Mouse (Mus musculus) heart, embryonic 13.5 days (tissue): ENCODE data around the gene Ndufa13. TPM values are rescaled to one million over a fixed set of nuclear protein-coding genes. Genes with fewer than 3 reads are reported as not detected.

Source experiments
- ATAC-seq: fragments of 200-750 bp; cut with Nextera tagmentation; 2 replicates; pipeline ENCODE4 v1.8.0; 2017; ENCODE audit warnings: moderate TSS enrichment; ENCODE audit not compliant: insufficient number of reproducible peaks, low FRiP score, low TSS enrichment; ENCODE audit errors: extremely low read depth
- H3K27ac ChIP-seq: fragments of 300-500 bp; sonication (generic); replicated peaks from 2 replicates; pipeline ENCODE4 v1.5.1; 2015; ENCODE audit warnings: moderate library complexity, mild to moderate bottlenecking, inconsistent platforms
- H3K27me3 ChIP-seq: fragments of 300-500 bp; sonication (generic); replicated peaks from 2 replicates; pipeline ENCODE4 v1.6.1; 2015; ENCODE audit warnings: mild to moderate bottlenecking, inconsistent platforms
- H3K36me3 ChIP-seq: fragments of 300-500 bp; sonication (generic); 2 replicates; pipeline ENCODE4 v1.6.1; 2015; ENCODE audit warnings: mild to moderate bottlenecking, inconsistent platforms
- H3K4me1 ChIP-seq: fragments of 300-500 bp; sonication (generic); 2 replicates; pipeline ENCODE4 v1.6.1; 2015; ENCODE audit warnings: inconsistent platforms
- H3K4me2 ChIP-seq: fragments of 300-500 bp; sonication (generic); 2 replicates; pipeline ENCODE4 v1.6.1; 2015; ENCODE audit warnings: inconsistent platforms, mild to moderate bottlenecking, moderate library complexity
- H3K4me3 ChIP-seq: fragments of 300-500 bp; sonication (generic); 2 replicates; pipeline ENCODE4 v1.5.1; 2015; ENCODE audit warnings: moderate library complexity, mild to moderate bottlenecking, inconsistent platforms
- H3K9ac ChIP-seq: fragments of 300-500 bp; sonication (generic); 2 replicates; pipeline ENCODE4 v1.6.1; 2015; ENCODE audit warnings: inconsistent platforms, mild to moderate bottlenecking, moderate library complexity
- H3K9me3 ChIP-seq: fragments of 300-500 bp; sonication (generic); 2 replicates; pipeline ENCODE4 v1.6.1; 2016; ENCODE audit warnings: inconsistent platforms
- WGBS: fragments of 180-500 bp; shearing (Covaris S2); methylation state at CpG from one replicate; pipeline ENCODE4 v1.1.7; 2015; ENCODE audit warnings: mixed read lengths; 5-methylcytosine and 5-hydroxymethylcytosine counted together
- polyA plus RNA-seq: library from polyadenylated mRNA; unstranded; fragments of >200 nt; fragmentation: Nextera tagmentation; extraction: Ambion mirVana; gene quantifications from 2 replicates; pipeline ENCODE4 v1.2.1, GENCODE M21; 2015

Ndufa13 gene
- polyA plus RNA-seq, 1 experiment from 2014 or later = 304 TPM

DNA sequence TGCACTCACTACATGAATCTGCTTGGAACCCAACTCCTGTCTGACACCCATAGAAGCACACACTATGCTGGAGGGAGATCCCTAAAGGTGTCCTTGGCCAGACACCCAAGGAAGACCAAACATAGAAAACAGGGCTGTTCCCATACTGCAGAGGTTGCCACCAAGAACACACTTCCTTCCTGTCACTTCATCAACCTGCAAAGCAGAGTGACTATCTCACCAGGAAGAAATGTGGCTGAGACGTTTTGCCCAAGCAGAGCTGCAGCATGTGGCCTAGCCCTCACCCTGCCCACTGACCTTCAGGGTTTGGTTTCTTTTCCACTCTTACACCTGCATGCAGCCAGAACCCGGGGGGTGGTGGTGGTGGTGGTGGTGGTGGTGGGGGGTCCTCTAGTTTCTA is 31.5 kb upstream of the Ndufa13 start:
- Histone ChIP-seq H3K27me3 (no peaks in the 10 kb centered on the region), H3K4me2 (no peak overlapping the region), H3K4me3 (no peak overlapping the region), H3K36me3 (peaks cover 38% of the 10 kb centered on the region), H3K9me3 (no peaks in the 10 kb centered on the region), H3K9ac (no peak overlapping the region), H3K4me1 (peaks cover 51% of the 10 kb centered on the region), H3K27ac (no peak overlapping the region)
- no peak for ATAC-seq
- WGBS = 49% methylated on average over 2 of the region's 2 CpGs

DNA sequence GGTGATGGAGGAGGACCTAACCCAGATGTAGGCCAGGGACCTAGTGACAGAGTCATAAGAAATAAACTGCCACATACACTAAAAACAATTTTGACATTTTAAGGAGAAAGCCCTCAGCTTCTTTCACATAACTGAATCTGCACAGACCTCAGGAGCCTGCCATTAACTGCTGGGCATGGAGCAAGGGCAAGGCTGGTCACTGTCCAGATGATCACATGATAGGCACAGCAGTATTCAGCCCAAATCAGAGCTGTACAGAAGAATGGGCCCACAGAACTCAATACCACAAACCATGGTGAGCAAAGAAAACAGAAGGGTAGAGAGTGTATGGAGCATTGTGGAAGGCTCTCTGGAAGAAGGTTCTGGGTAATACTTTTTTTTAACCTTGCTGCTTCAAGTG is 24.5 kb upstream of the Ndufa13 start:
- no peak for ATAC-seq
- Histone ChIP-seq H3K4me3 (no peak overlapping the region), H3K27me3 (no peaks in the 10 kb centered on the region), H3K27ac (no peak overlapping the region), H3K36me3 (peaks cover 23% of the 10 kb centered on the region), H3K9me3 (no peaks in the 10 kb centered on the region), H3K4me2 (no peak overlapping the region), H3K9ac (no peak overlapping the region), H3K4me1 (peaks cover 31% of the 10 kb centered on the region)

DNA sequence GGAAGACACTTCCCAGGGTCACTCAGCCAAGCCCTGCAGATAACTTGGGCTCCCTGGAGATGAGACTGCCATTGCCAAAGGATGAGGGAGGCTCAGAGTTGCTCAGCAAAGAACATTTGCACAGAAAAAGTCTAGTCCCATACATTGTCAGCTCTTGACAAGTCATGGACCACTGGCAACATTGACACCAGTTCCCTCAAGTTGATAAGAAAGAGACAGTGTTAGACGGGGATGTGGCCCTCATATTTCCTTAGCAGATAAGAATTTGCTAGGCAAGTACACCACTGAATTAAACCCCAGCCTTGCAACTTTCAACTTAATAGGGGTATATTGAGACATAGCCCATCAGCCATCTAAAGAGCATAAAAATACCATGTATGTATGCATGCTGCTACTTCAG is 21.6 kb upstream of the Ndufa13 start:
- H3K9me3 ChIP-seq = no peaks in the 10 kb centered on the region
- H3K36me3 ChIP-seq = peaks cover 20% of the 10 kb centered on the region; the same call in 1 of the 2 replicates
- H3K27me3 ChIP-seq = no peaks in the 10 kb centered on the region
- H3K9ac ChIP-seq = no peak overlapping the region
- ATAC-seq = no peak
- 30% methylated on average over 1 of the region's 1 CpGs for WGBS
- no peak overlapping the region for H3K4me3 ChIP-seq
- peaks cover 58% of the 10 kb centered on the region for H3K4me1 ChIP-seq
- H3K27ac ChIP-seq = no peak overlapping the region
- no peak overlapping the region for H3K4me2 ChIP-seq

DNA sequence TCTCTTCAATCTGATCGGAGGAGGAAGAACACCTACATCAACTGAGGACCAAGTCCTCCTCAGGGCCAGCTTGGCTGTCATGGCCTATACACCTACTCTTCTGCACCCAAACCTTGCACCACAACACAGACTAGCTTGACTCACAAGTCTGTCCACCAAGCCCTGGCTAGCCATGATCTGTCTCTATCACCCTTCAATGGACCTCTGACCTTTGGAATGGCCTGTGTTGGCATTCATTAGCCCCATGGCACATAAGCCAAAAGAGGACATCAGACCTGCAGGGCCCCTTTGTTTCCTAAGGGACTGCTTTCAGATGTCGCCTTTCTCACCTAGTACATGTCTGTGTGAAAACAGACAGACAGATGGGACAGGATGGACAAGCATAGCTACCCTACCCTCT is 18.8 kb upstream of the Ndufa13 start:
- H3K4me2 ChIP-seq = 0 out of 2 replicates have a peak overlapping the region, but pooled peaks have one; percentile 39
- H3K9ac ChIP-seq = peak overlapping the region; percentile 29; the same call in 1 of the 2 replicates
- H3K27me3 ChIP-seq = no peaks in the 10 kb centered on the region
- WGBS = 83% methylated on average over 2 of the region's 2 CpGs
- no peak overlapping the region for H3K4me3 ChIP-seq
- peaks cover 63% of the 10 kb centered on the region for H3K4me1 ChIP-seq
- ATAC-seq = no peak
- no peaks in the 10 kb centered on the region for H3K9me3 ChIP-seq
- H3K36me3 ChIP-seq = peaks cover 24% of the 10 kb centered on the region
- H3K27ac ChIP-seq = peak overlapping the region; percentile 64

DNA sequence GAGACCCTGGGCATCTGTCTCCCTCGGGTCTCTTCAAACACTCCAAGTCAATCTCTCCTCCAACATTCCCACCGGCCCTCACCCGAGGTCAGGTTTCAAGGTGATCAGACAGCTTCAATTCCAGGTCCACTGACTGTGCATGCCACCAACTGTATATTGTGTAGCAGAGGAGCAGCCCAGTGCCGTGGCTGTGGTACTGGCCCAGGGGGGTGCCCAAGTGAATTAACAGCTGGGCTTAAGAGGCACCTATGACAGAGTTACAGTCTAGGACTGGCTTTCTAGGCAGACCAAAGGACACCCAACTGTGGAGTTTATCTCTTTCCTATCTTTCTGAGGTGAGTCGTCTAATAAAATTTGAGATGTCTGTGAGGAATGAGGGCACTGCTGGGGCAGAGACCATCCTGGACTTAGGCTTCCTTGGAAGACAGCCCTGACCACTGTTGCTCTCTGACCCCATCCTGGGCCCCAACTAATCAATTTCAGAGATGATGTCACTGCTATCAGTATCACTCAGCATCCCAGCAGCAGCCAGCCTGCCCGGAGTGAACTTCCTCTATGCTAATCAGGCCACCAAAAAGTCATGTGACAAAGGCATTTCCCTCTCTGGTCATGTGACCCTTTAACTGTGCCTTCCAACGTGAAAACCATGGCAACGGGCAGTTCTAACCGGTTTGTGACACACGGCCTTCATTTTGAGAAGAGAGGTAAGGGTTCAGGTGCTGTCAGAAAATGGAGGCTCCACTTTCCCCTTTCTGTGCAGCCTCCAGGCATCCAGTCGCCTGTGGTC is 17.7 kb upstream of the Ndufa13 start:
- H3K27ac ChIP-seq = peak overlapping the region; percentile 64
- H3K4me3 ChIP-seq = no peak overlapping the region
- peaks cover 65% of the 10 kb centered on the region for H3K4me1 ChIP-seq
- no peak; the same call in 1 of the 2 replicates for ATAC-seq
- H3K36me3 ChIP-seq = peaks cover 27% of the 10 kb centered on the region
- no peaks in the 10 kb centered on the region for H3K9me3 ChIP-seq
- 38% methylated on average over 11 of the region's 11 CpGs for WGBS
- H3K27me3 ChIP-seq = no peaks in the 10 kb centered on the region
- peak overlapping the region; percentile 39 for H3K4me2 ChIP-seq
- peak overlapping the region; percentile 67; the same call in 1 of the 2 replicates for H3K9ac ChIP-seq

DNA sequence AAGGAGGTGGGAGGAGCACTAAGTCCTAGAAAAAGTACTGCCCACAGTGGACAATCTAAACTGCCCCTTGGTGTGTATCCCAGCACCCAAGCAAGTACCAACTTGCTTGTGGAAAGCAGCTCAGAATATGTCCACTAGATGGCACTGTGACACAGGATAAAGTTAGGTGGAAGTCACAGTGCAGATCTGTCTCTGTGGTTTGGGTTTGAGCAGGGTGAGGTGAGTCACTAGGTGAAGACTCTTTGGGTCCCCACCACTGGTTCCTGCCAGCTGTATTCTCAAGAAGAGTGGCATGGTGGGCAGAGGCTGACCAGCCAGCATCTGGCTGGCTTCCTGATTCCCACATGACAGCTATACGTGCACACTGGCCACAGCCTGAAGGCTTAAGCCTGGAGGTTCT is 16.7 kb upstream of the Ndufa13 start:
- Histone ChIP-seq H3K27ac (peak overlapping the region; percentile 46; the same call in 1 of the 2 replicates), H3K9ac (no peak overlapping the region), H3K9me3 (no peaks in the 10 kb centered on the region), H3K4me1 (peaks cover 69% of the 10 kb centered on the region), H3K4me3 (no peak overlapping the region), H3K27me3 (no peaks in the 10 kb centered on the region), H3K36me3 (peaks cover 38% of the 10 kb centered on the region), H3K4me2 (no peak overlapping the region)
- 82% methylated on average over 1 of the region's 1 CpGs for WGBS
- ATAC-seq = peak; percentile 11; the same call in 1 of the 2 replicates

DNA sequence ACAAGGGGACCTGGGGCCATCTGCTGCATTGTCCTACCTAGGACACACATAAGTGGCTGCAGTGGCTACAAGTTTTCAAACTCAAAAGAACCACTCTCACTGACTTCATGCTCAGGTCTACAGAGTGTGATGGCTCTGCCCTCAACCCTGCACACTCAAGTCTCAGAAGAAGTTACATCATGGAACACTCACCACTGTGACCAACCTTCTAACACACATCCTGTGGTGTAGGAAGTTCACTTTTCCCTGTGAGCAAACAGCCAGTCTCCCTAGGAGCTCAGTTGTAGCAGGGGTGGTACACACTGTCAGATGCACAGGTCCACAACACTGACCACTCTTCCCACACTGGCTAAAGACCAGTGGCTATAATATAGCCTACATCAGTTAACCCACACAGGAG is 16.1 kb upstream of the Ndufa13 start:
- H3K4me1 ChIP-seq = peaks cover 64% of the 10 kb centered on the region

DNA sequence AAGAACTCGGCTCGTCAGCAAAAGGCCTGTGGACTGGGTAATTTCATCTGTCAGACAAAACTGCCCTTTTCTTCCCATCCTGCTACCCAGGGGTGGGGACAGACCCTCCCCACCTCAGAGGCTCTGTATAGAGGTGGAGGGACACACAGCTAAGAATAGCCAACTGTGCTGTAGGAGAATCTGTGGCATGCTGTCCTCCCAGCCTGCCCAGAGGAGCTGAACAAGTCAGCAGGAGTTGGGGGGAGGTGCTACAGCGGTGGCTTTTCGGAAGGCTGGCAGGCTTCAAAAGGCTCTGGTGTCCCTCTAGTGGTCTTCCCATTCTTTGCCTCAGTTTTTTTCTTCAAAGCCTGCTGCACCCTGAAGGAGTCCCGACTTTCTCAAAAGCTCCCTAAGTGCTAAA is 13.4 kb upstream of the Ndufa13 start:
- WGBS = 19% methylated on average over 5 of the region's 5 CpGs
- Histone ChIP-seq H3K4me3 (no peak overlapping the region), H3K36me3 (peaks cover 70% of the 10 kb centered on the region), H3K27me3 (no peaks in the 10 kb centered on the region), H3K27ac (peak overlapping the region; percentile 87), H3K9me3 (no peaks in the 10 kb centered on the region), H3K4me1 (peaks cover 40% of the 10 kb centered on the region), H3K4me2 (no peak overlapping the region), H3K9ac (peak overlapping the region; percentile 70; the same call in 1 of the 2 replicates)
- peak; percentile 25; the same call in 1 of the 2 replicates for ATAC-seq

More for the DNA sequence above, 16.1 kb upstream of the Ndufa13 start:
- Histone ChIP-seq H3K9ac (no peak overlapping the region), H3K27ac (no peak overlapping the region), H3K9me3 (no peaks in the 10 kb centered on the region), H3K27me3 (no peaks in the 10 kb centered on the region), H3K4me2 (no peak overlapping the region), H3K36me3 (peaks cover 43% of the 10 kb centered on the region), H3K4me3 (no peak overlapping the region)
- no peak for ATAC-seq

DNA sequence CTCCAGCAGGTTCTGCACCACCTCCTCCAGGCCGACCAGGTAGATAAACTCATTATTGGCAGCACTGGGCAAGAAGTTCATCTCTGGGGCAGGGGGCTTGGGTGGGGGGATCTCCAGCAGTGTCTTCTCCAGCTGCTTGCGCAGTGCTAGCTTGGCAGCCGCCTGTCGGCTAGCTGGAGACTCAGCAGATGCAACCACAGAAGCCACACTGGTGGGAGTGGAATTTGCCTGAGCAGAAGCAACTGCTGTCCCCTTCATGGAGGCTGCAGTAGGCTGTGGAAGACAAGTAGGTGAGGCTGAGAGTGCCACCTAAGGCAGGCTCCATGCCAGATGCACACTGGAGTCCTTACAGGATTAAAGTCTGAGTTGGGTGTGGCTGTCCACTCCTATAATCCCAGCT is 12.2 kb upstream of the Ndufa13 start:
- peaks cover 83% of the 10 kb centered on the region for H3K36me3 ChIP-seq
- H3K27me3 ChIP-seq = no peaks in the 10 kb centered on the region
- H3K9ac ChIP-seq = peak overlapping the region; percentile 47
- H3K27ac ChIP-seq = peak overlapping the region; percentile 87
- peaks cover 27% of the 10 kb centered on the region for H3K4me1 ChIP-seq
- no peak overlapping the region for H3K4me3 ChIP-seq
- H3K9me3 ChIP-seq = no peaks in the 10 kb centered on the region
- 74% methylated on average over 4 of the region's 4 CpGs for WGBS
- ATAC-seq = no peak
- H3K4me2 ChIP-seq = no peak overlapping the region

DNA sequence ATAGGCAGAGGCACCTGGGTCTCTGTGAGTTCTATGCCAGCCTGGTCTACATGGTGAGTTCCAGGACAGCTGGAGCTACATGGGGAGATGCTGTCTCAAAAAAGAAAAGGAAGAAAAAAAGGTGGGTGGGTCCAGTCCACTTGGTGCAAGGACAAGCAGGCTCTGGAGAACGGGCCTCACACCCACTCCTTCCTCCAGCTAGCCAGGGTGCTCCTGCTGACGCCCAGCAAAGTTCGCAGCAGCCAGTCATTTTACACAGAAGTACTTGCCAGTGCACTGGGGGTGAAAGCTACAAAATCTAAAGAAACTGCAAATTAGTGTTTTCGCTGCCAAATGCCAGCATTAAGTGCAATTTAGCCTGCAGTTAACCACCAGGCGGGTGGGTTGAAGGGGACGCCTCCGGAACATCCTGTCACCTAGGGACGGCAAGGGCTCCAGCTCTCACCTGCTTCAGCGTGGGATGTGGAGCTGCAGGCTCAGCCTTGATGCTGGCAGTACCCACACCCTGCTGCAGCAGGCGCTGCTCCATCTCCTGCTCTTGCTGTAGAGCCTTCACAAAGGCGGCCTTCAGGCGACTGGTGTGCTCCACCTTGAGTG is 10.2 kb upstream of the Ndufa13 start:
- H3K4me1 ChIP-seq = peaks cover 23% of the 10 kb centered on the region
- no peaks in the 10 kb centered on the region for H3K9me3 ChIP-seq
- H3K27ac ChIP-seq = no peak overlapping the region
- H3K36me3 ChIP-seq = peaks cover 99% of the 10 kb centered on the region
- H3K4me3 ChIP-seq = no peak overlapping the region
- H3K4me2 ChIP-seq = no peak overlapping the region
- no peaks in the 10 kb centered on the region for H3K27me3 ChIP-seq
- ATAC-seq = no peak
- WGBS = 92% methylated on average over 12 of the region's 12 CpGs
- no peak overlapping the region for H3K9ac ChIP-seq

DNA sequence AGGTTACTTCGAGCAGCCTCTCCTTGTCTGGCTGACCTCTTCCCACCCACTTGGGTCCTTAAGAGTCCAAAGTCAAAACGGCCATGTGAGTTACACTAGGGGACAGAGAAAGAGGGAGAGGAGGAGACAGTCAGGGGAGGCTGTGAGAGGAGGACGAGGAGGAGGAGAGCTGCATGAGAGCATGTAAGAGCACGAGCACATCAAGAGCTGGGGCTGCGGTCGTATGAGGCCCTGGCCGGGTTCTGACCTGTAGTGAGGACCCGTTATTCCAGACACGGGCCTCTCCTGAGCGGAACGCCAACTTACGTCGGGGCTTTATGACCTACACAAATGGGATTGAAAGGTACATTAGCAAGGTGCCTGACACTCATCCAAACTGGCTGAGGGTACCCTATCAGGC is 9.6 kb upstream of the Ndufa13 start:
- H3K27me3 ChIP-seq = no peaks in the 10 kb centered on the region
- peaks cover 97% of the 10 kb centered on the region for H3K36me3 ChIP-seq
- ATAC-seq = no peak
- H3K9me3 ChIP-seq = no peaks in the 10 kb centered on the region
- no peak overlapping the region for H3K4me2 ChIP-seq
- H3K4me1 ChIP-seq = peaks cover 28% of the 10 kb centered on the region
- H3K4me3 ChIP-seq = no peak overlapping the region
- H3K27ac ChIP-seq = no peak overlapping the region
- no peak overlapping the region for H3K9ac ChIP-seq
- WGBS = 85% methylated on average over 13 of the region's 13 CpGs
